Mouse (Mus musculus): Measurements from ENCODE around the gene Sumo1. TPM values are rescaled to one million over a fixed set of nuclear protein-coding genes. Genes with fewer than 3 reads are reported as not detected.
A peak's percentile ranks its signal among the peaks of the same experiment; 100 is the strongest.

The Sumo1 gene
- 532 and 579 TPM in 2 replicates for polyA plus RNA-seq (2016; fragmentation: Nextera tagmentation; extraction: Ambion mirVana)

GRCm38 (mm10) chr1:59670641-59671168 lies at the start of gene Sumo1:
Gene Sumo1, minus strand, starts transcription at chr1:59670834.
- peaks cover 22% of the 10 kb centered on the region for H3K4me1 ChIP-seq
- H3K27ac ChIP-seq (replicated peaks) = peak within 1 kb of the TSS; percentile 98
- no peaks in the 10 kb centered on the region for H3K27me3 ChIP-seq (ENCODE audit: low read depth, poor library complexity, severe bottlenecking)
- peak within 1 kb of the TSS; percentile 100 for H3K4me3 ChIP-seq
- DNase-seq (ENCODE audit: low spot score) = peak; percentile 93
- H3K9me3 ChIP-seq (replicated peaks) = no peaks in the 10 kb centered on the region
- under 1% methylated on average over 33 of the region's 36 CpGs for WGBS
- H3K36me3 ChIP-seq = peaks cover 20% of the 10 kb centered on the region

GRCm38 (mm10) chr1:59719900-59720299 lies 49.3 kb upstream of the Sumo1 start:
- no peak for DNase-seq (ENCODE audit: low spot score)

GRCm38 (mm10) chr1:59701766-59702165 lies 31.1 kb upstream of the Sumo1 start:
- no peaks in the 10 kb centered on the region for H3K4me1 ChIP-seq
- no peak for DNase-seq (ENCODE audit: low spot score)
- no peaks in the 10 kb centered on the region for H3K27me3 ChIP-seq (ENCODE audit: low read depth, poor library complexity, severe bottlenecking)
- WGBS = 96% methylated on average over 1 of the region's 1 CpGs
- no peak overlapping the region for H3K27ac ChIP-seq (replicated peaks)
- H3K9me3 ChIP-seq (replicated peaks) = no peaks in the 10 kb centered on the region
- H3K4me3 ChIP-seq = no peak overlapping the region
- H3K36me3 ChIP-seq = peaks cover 100% of the 10 kb centered on the region

More at GRCm38 (mm10) chr1:59719900-59720299, 49.3 kb upstream of the Sumo1 start:
- Histone ChIP-seq H3K27me3 (ENCODE audit: low read depth, poor library complexity, severe bottlenecking) (no peaks in the 10 kb centered on the region), H3K36me3 (peaks cover 66% of the 10 kb centered on the region), H3K4me1 (no peaks in the 10 kb centered on the region), H3K27ac (replicated peaks) (no peak overlapping the region), H3K4me3 (no peak overlapping the region), H3K9me3 (replicated peaks) (no peaks in the 10 kb centered on the region)
- WGBS = 63% methylated on average over 4 of the region's 4 CpGs

- H3K4me3 ChIP-seq = no peak overlapping the region
- H3K4me1 ChIP-seq = no peaks in the 10 kb centered on the region
- DNase-seq (ENCODE audit: low spot score) = no peak
- no peaks in the 10 kb centered on the region for H3K9me3 ChIP-seq (replicated peaks)
- no peaks in the 10 kb centered on the region for H3K27me3 ChIP-seq (ENCODE audit: low read depth, poor library complexity, severe bottlenecking)
- WGBS = 96% methylated on average over 3 of the region's 3 CpGs
- peaks cover 98% of the 10 kb centered on the region for H3K36me3 ChIP-seq
- no peak overlapping the region for H3K27ac ChIP-seq (replicated peaks)
Observed at GRCm38 (mm10) chr1:59698207-59698606, 27.6 kb upstream of the Sumo1 start.

GRCm38 (mm10) chr1:59697751-59698150 lies 27.1 kb upstream of the Sumo1 start:
- no peaks in the 10 kb centered on the region for H3K9me3 ChIP-seq (replicated peaks)
- peaks cover 98% of the 10 kb centered on the region for H3K36me3 ChIP-seq
- WGBS = 92% methylated on average over 5 of the region's 5 CpGs
- H3K4me3 ChIP-seq = no peak overlapping the region
- no peak for DNase-seq (ENCODE audit: low spot score)
- H3K27me3 ChIP-seq (ENCODE audit: low read depth, poor library complexity, severe bottlenecking) = no peaks in the 10 kb centered on the region
- H3K27ac ChIP-seq (replicated peaks) = no peak overlapping the region
- no peaks in the 10 kb centered on the region for H3K4me1 ChIP-seq

GRCm38 (mm10) chr1:59690467-59690866 lies 19.8 kb upstream of the Sumo1 start:
- no peak for DNase-seq (ENCODE audit: low spot score)
- no peaks in the 10 kb centered on the region for H3K9me3 ChIP-seq (replicated peaks)
- peaks cover 79% of the 10 kb centered on the region for H3K36me3 ChIP-seq
- peaks cover 22% of the 10 kb centered on the region for H3K4me1 ChIP-seq
- H3K4me3 ChIP-seq = no peak overlapping the region
- 91% methylated on average over 5 of the region's 5 CpGs for WGBS
- H3K27me3 ChIP-seq (ENCODE audit: low read depth, poor library complexity, severe bottlenecking) = no peaks in the 10 kb centered on the region
- no peak overlapping the region for H3K27ac ChIP-seq (replicated peaks)

- no peaks in the 10 kb centered on the region for H3K9me3 ChIP-seq (replicated peaks)
- H3K4me1 ChIP-seq = peaks cover 22% of the 10 kb centered on the region
- WGBS = 82% methylated on average over 1 of the region's 1 CpGs
- H3K27ac ChIP-seq (replicated peaks) = no peak overlapping the region
- H3K36me3 ChIP-seq = peaks cover 51% of the 10 kb centered on the region
- no peak for DNase-seq (ENCODE audit: low spot score)
- H3K27me3 ChIP-seq (ENCODE audit: low read depth, poor library complexity, severe bottlenecking) = peaks cover 4% of the 10 kb centered on the region; the same call in 1 of the 2 replicates
- peak overlapping the region; percentile 80; the same call in 1 of the 2 replicates for H3K4me3 ChIP-seq
Observed at GRCm38 (mm10) chr1:59687493-59687892, 16.9 kb upstream of the Sumo1 start.

GRCm38 (mm10) chr1:59684819-59685755 lies 14.5 kb upstream of the Sumo1 start, which contains the start of gene Nop58:
Gene Nop58, plus strand, starts transcription at chr1:59684971.
- Histone ChIP-seq H3K4me3 (peak within 1 kb of the TSS; percentile 80), H3K36me3 (peaks cover 27% of the 10 kb centered on the region), H3K27ac (replicated peaks) (peak within 1 kb of the TSS; percentile 94), H3K9me3 (replicated peaks) (no peaks in the 10 kb centered on the region), H3K4me1 (peaks cover 22% of the 10 kb centered on the region), H3K27me3 (ENCODE audit: low read depth, poor library complexity, severe bottlenecking) (peaks cover 4% of the 10 kb centered on the region; the same call in 1 of the 2 replicates)
- DNase-seq (ENCODE audit: low spot score) = peak; percentile 91
- under 1% methylated on average over 49 of the region's 49 CpGs for WGBS

- DNase-seq (ENCODE audit: low spot score) = peak; percentile 14
- Histone ChIP-seq H3K27me3 (ENCODE audit: low read depth, poor library complexity, severe bottlenecking) (peaks cover 4% of the 10 kb centered on the region; the same call in 1 of the 2 replicates), H3K27ac (replicated peaks) (peak overlapping the region; percentile 82), H3K36me3 (peaks cover 18% of the 10 kb centered on the region), H3K9me3 (replicated peaks) (no peaks in the 10 kb centered on the region), H3K4me1 (peaks cover 22% of the 10 kb centered on the region), H3K4me3 (peak overlapping the region; percentile 80)
- 11% methylated on average over 11 of the region's 11 CpGs for WGBS
Observed at GRCm38 (mm10) chr1:59683926-59684818, 13.5 kb upstream of the Sumo1 start.

GRCm38 (mm10) chr1:59673661-59674060 lies 3.0 kb upstream of the Sumo1 start:
- 97% methylated on average over 2 of the region's 2 CpGs for WGBS
- Histone ChIP-seq H3K27me3 (ENCODE audit: low read depth, poor library complexity, severe bottlenecking) (no peaks in the 10 kb centered on the region), H3K4me1 (peaks cover 18% of the 10 kb centered on the region), H3K4me3 (no peak overlapping the region), H3K27ac (replicated peaks) (no peak overlapping the region), H3K36me3 (peaks cover 18% of the 10 kb centered on the region), H3K9me3 (replicated peaks) (no peaks in the 10 kb centered on the region)
- DNase-seq (ENCODE audit: low spot score) = no peak

GRCm38 (mm10) chr1:59669962-59670630 lies 538 bp downstream of the Sumo1 start:
- under 1% methylated on average over 45 of the region's 54 CpGs for WGBS
- no peaks in the 10 kb centered on the region for H3K9me3 ChIP-seq (replicated peaks)
- peak overlapping the region; percentile 98 for H3K27ac ChIP-seq (replicated peaks)
- H3K4me1 ChIP-seq = peaks cover 22% of the 10 kb centered on the region
- no peaks in the 10 kb centered on the region for H3K27me3 ChIP-seq (ENCODE audit: low read depth, poor library complexity, severe bottlenecking)
- peak overlapping the region; percentile 100 for H3K4me3 ChIP-seq
- H3K36me3 ChIP-seq = peaks cover 20% of the 10 kb centered on the region
- DNase-seq (ENCODE audit: low spot score) = peak; percentile 61

GRCm38 (mm10) chr1:59668871-59669270 lies 1.8 kb downstream of the Sumo1 start:
- H3K4me3 ChIP-seq = peak overlapping the region; percentile 100; the same call in 1 of the 2 replicates
- whole genome bisulfite sequencing = 98% methylated on average over 2 of the region's 2 CpGs

More at GRCm38 (mm10) chr1:59668871-59669270, 1.8 kb downstream of the Sumo1 start:
- no peak for DNase-seq (ENCODE audit: low spot score)
- Histone ChIP-seq H3K9me3 (replicated peaks) (no peaks in the 10 kb centered on the region), H3K36me3 (peaks cover 19% of the 10 kb centered on the region), H3K27ac (replicated peaks) (no peak overlapping the region), H3K4me1 (peaks cover 22% of the 10 kb centered on the region), H3K27me3 (ENCODE audit: low read depth, poor library complexity, severe bottlenecking) (no peaks in the 10 kb centered on the region)
